Mouse (Mus musculus): Measurements from ENCODE around the gene Nepro. TPM values are rescaled to one million over a fixed set of nuclear protein-coding genes. Genes with fewer than 3 reads are reported as not detected.

The Nepro gene
- polyA plus RNA-seq (2011; ENCODE audit: insufficient read depth, insufficient read length, low replicate concordance, missing spikeins): 4.4 and 4.6 TPM in 2 replicates

GRCm38 (mm10) chr16:44724083-44724787 is at the start of gene Nepro:
Nepro (plus strand) TSS chr16:44724301.
- TF ChIP-seq CTCF (IDR thresholded peaks at IDR 0.05; ENCODE audit: control insufficient read depth, insufficient read depth, low read length): no peak
- TF ChIP-seq POLR2A (IDR thresholded peaks at IDR 0.05; ENCODE audit: borderline replicate concordance, control insufficient read depth, low read depth, low read length): peak; percentile 89; the same call in 1 of the 2 replicates
- Histone ChIP-seq H3K4me3 (replicated peaks; ENCODE audit: control insufficient read depth, low read depth, low read length) (peak within 1 kb of the TSS; percentile 98), H3K27ac (ENCODE audit: control insufficient read depth, insufficient read depth, low read depth, low read length, poor library complexity) (peak within 1 kb of the TSS; percentile 94), H3K4me1 (ENCODE audit: control insufficient read depth, insufficient read depth, low read length) (no peaks in the 10 kb centered on the region; the same call in 1 of the 2 replicates)
- 1% methylated on average over 62 of the region's 64 CpGs for whole genome bisulfite sequencing

GRCm38 (mm10) chr16:44676357-44676756 is 47.7 kb upstream of the Nepro start:
- Histone ChIP-seq H3K4me1 (ENCODE audit: control insufficient read depth, insufficient read depth, low read length) (no peaks in the 10 kb centered on the region), H3K4me3 (replicated peaks; ENCODE audit: control insufficient read depth, low read depth, low read length) (no peak overlapping the region), H3K27ac (ENCODE audit: control insufficient read depth, insufficient read depth, low read depth, low read length, poor library complexity) (no peak overlapping the region)
- WGBS: 98% methylated on average over 2 of the region's 2 CpGs
- TF ChIP-seq CTCF (IDR thresholded peaks at IDR 0.05; ENCODE audit: control insufficient read depth, insufficient read depth, low read length) (no peak), POLR2A (IDR thresholded peaks at IDR 0.05; ENCODE audit: borderline replicate concordance, control insufficient read depth, low read depth, low read length) (no peak)

- 86% methylated on average over 8 of the region's 8 CpGs for WGBS
- H3K4me1 ChIP-seq (ENCODE audit: control insufficient read depth, insufficient read depth, low read length): no peaks in the 10 kb centered on the region
- no peak overlapping the region for H3K4me3 ChIP-seq (replicated peaks; ENCODE audit: control insufficient read depth, low read depth, low read length)
- TF ChIP-seq POLR2A (IDR thresholded peaks at IDR 0.05; ENCODE audit: borderline replicate concordance, control insufficient read depth, low read depth, low read length): no peak
- no peak for TF ChIP-seq CTCF (IDR thresholded peaks at IDR 0.05; ENCODE audit: control insufficient read depth, insufficient read depth, low read length)
- no peak overlapping the region for H3K27ac ChIP-seq (ENCODE audit: control insufficient read depth, insufficient read depth, low read depth, low read length, poor library complexity)
These were observed 45.0 kb upstream of the Nepro start for GRCm38 (mm10) chr16:44679082-44679481.

- no peak overlapping the region for H3K4me3 ChIP-seq (replicated peaks; ENCODE audit: control insufficient read depth, low read depth, low read length)
- H3K4me1 ChIP-seq (ENCODE audit: control insufficient read depth, insufficient read depth, low read length): no peaks in the 10 kb centered on the region
- 85% methylated on average over 8 of the region's 8 CpGs for WGBS
- no peak for TF ChIP-seq POLR2A (IDR thresholded peaks at IDR 0.05; ENCODE audit: borderline replicate concordance, control insufficient read depth, low read depth, low read length)
- no peak overlapping the region for H3K27ac ChIP-seq (ENCODE audit: control insufficient read depth, insufficient read depth, low read depth, low read length, poor library complexity)
These were observed 44.6 kb upstream of the Nepro start for GRCm38 (mm10) chr16:44679503-44679971.

- Histone ChIP-seq H3K27ac (ENCODE audit: control insufficient read depth, insufficient read depth, low read depth, low read length, poor library complexity) (no peak overlapping the region), H3K4me1 (ENCODE audit: control insufficient read depth, insufficient read depth, low read length) (no peaks in the 10 kb centered on the region), H3K4me3 (replicated peaks; ENCODE audit: control insufficient read depth, low read depth, low read length) (no peak overlapping the region)
- TF ChIP-seq CTCF (IDR thresholded peaks at IDR 0.05; ENCODE audit: control insufficient read depth, insufficient read depth, low read length) (no peak), POLR2A (IDR thresholded peaks at IDR 0.05; ENCODE audit: borderline replicate concordance, control insufficient read depth, low read depth, low read length) (no peak)
- 68% methylated on average over 9 of the region's 9 CpGs for WGBS
These were observed 43.2 kb upstream of the Nepro start for GRCm38 (mm10) chr16:44680756-44681498.

GRCm38 (mm10) chr16:44684646-44685045 is 39.5 kb upstream of the Nepro start:
- no peak overlapping the region for H3K4me3 ChIP-seq (replicated peaks; ENCODE audit: control insufficient read depth, low read depth, low read length)
- H3K4me1 ChIP-seq (ENCODE audit: control insufficient read depth, insufficient read depth, low read length): no peaks in the 10 kb centered on the region
- H3K27ac ChIP-seq (ENCODE audit: control insufficient read depth, insufficient read depth, low read depth, low read length, poor library complexity): no peak overlapping the region
- no peak for TF ChIP-seq CTCF (IDR thresholded peaks at IDR 0.05; ENCODE audit: control insufficient read depth, insufficient read depth, low read length)
- TF ChIP-seq POLR2A (IDR thresholded peaks at IDR 0.05; ENCODE audit: borderline replicate concordance, control insufficient read depth, low read depth, low read length): no peak
- 80% methylated on average over 7 of the region's 7 CpGs for WGBS

- Histone ChIP-seq H3K4me3 (replicated peaks; ENCODE audit: control insufficient read depth, low read depth, low read length) (no peak overlapping the region), H3K4me1 (ENCODE audit: control insufficient read depth, insufficient read depth, low read length) (no peaks in the 10 kb centered on the region), H3K27ac (ENCODE audit: control insufficient read depth, insufficient read depth, low read depth, low read length, poor library complexity) (no peak overlapping the region)
- WGBS: 74% methylated on average over 7 of the region's 7 CpGs
- no peak for TF ChIP-seq CTCF (IDR thresholded peaks at IDR 0.05; ENCODE audit: control insufficient read depth, insufficient read depth, low read length)
- no peak for TF ChIP-seq POLR2A (IDR thresholded peaks at IDR 0.05; ENCODE audit: borderline replicate concordance, control insufficient read depth, low read depth, low read length)
These were observed 38.7 kb upstream of the Nepro start for GRCm38 (mm10) chr16:44685401-44685800.

- no peaks in the 10 kb centered on the region for H3K4me1 ChIP-seq (ENCODE audit: control insufficient read depth, insufficient read depth, low read length)
- H3K4me3 ChIP-seq (replicated peaks; ENCODE audit: control insufficient read depth, low read depth, low read length): no peak overlapping the region
- no peak overlapping the region for H3K27ac ChIP-seq (ENCODE audit: control insufficient read depth, insufficient read depth, low read depth, low read length, poor library complexity)
- WGBS: 78% methylated on average over 20 of the region's 20 CpGs
- no peak for TF ChIP-seq POLR2A (IDR thresholded peaks at IDR 0.05; ENCODE audit: borderline replicate concordance, control insufficient read depth, low read depth, low read length)
- TF ChIP-seq CTCF (IDR thresholded peaks at IDR 0.05; ENCODE audit: control insufficient read depth, insufficient read depth, low read length): no peak
These were observed 36.9 kb upstream of the Nepro start for GRCm38 (mm10) chr16:44686991-44687718.
